Mouse (Mus musculus): ENCODE results near the gene Trim46.

GRCm38 (mm10) chr3:89259076-89259475 is 13.0 kb upstream of the Trim46 start, which contains the start of gene Dpm3:
- no peak for TF ChIP-seq HCFC1 (IDR thresholded peaks at IDR 0.05; ENCODE audit: borderline replicate concordance, insufficient read depth, low read length)
- TF ChIP-seq MAFK (IDR thresholded peaks at IDR 0.05; ENCODE audit: insufficient read depth, low read depth, low read length) = no peak

Data from ES-E14 (cell line).